ENCODE assay signal across 9 mouse cellular contexts in the genomic region with DNA sequence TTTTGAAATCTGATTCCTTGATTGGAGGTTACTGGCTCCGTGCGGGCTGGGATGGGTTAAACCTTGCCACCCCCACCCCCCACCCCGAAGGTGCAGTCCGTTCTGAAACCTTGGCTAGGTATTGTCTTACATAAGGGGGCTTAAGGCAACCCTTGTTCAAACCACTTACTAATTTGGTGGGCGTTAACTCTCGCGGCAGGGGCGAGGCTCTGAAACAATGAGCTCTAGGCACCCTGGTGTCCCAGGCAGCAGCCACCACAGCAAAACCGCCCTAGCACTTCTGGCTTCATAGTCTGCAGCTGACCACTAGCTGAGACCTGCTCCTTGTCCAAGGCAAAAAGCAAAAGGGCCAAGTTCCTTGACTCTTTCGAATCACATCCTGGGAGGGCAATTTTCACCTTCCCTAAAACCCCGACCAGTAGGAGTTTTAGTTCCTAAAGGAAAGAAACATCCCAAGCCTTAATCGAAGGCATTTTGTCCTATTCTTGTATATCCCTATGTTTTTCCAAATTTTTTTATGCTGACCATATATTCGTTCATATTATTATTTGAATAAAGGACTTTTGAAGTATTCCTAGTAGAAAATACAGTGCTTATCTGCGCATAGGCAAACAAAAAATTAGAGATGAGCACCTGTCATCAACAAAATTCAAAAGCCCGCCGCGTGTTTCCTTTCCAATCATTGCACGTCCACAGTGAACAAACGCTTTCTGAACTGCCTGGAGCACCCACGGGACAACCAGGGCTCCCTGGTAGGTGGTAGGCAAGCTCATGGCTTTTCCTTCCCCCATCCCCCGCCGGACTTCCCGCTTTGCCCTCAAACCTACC. TPM values are rescaled to one million over a fixed set of nuclear protein-coding genes. Genes with fewer than 3 reads are reported as not detected.
A peak's percentile ranks its signal among the peaks of the same experiment; 100 is the strongest.
DNase-seq lines count a peak whose midpoint lies in the region; ATAC-seq and TF ChIP-seq lines count a peak whose summit lies in the region.
"Had no signal": no experiment of that assay in that cellular context is flagged by ENCODE, and none has a peak within 500 bp of the region (broad histone marks: within the 10 kb centered on the region; RNA-seq: fewer than 3 reads in every experiment).

No protein-coding gene starts in this region.

- H3K36me3 ChIP-seq in embryonic facial prominence, embryonic 12.5 days = no peaks in the 10 kb centered on the region
- H3K36me3 ChIP-seq in midbrain, embryonic 16.5 days (ENCODE audit: control insufficient read depth, insufficient read depth, low read length) = no peaks in the 10 kb centered on the region

- no peak for ATAC-seq in embryonic facial prominence, embryonic 12.5 days (ENCODE audit: insufficient number of reproducible peaks, insufficient read depth, low FRiP score, low TSS enrichment)
- ATAC-seq in midbrain, embryonic 16.5 days = no peak

- peak overlapping the region; percentile 55 for H3K4me2 ChIP-seq in embryonic facial prominence, embryonic 12.5 days (replicated peaks)
- peak overlapping the region; percentile 66 for H3K4me2 ChIP-seq in midbrain, embryonic 16.5 days (ENCODE audit: low read length)

- no peaks in the 10 kb centered on the region for H3K9me3 ChIP-seq in embryonic facial prominence, embryonic 12.5 days
- H3K9me3 ChIP-seq in midbrain, embryonic 16.5 days (replicated peaks; ENCODE audit: control insufficient read depth, low read length, poor library complexity, severe bottlenecking) = no peaks in the 10 kb centered on the region

- TF ChIP-seq CTCF in gastrocnemius, adult 2 months (IDR thresholded peaks at IDR 0.05) = no peak

- H3K27me3 ChIP-seq in embryonic facial prominence, embryonic 12.5 days = peaks cover 33% of the 10 kb centered on the region
- peaks cover 28% of the 10 kb centered on the region for H3K27me3 ChIP-seq in midbrain, embryonic 16.5 days (ENCODE audit: control insufficient read depth, insufficient read depth, low read depth, low read length)

- DNase-seq in gastrocnemius, adult 2 months = no peak
- no peak for DNase-seq in gastrocnemius, postnatal 4 days (ENCODE audit: low spot score in 2 of 2)
- peak; percentile 57 for DNase-seq in kidney, adult 9 months
- no peak for DNase-seq in adrenal gland, postnatal 36 days
- no peak for DNase-seq in left cerebral cortex, adult 8-10 months (ENCODE audit: low spot score in 2 of 2)
- DNase-seq in testis, postnatal 14 days (ENCODE audit: low spot score) = no peak

- H3K9ac ChIP-seq in embryonic facial prominence, embryonic 12.5 days = peak overlapping the region; percentile 34
- H3K9ac ChIP-seq in midbrain, embryonic 16.5 days (ENCODE audit: low read depth, low read length) = 0 out of 2 replicates have a peak overlapping the region, but pooled peaks have one; percentile 44

- 2% methylated on average over 23 of the region's 23 CpGs for WGBS in embryonic facial prominence, embryonic 12.5 days
- whole genome bisulfite sequencing in midbrain, embryonic 16.5 days = 2% methylated on average over 22 of the region's 23 CpGs

- H3K4me1 ChIP-seq in embryonic facial prominence, embryonic 12.5 days = peaks cover 26% of the 10 kb centered on the region
- peaks cover 14% of the 10 kb centered on the region for H3K4me1 ChIP-seq in midbrain, embryonic 16.5 days (ENCODE audit: control insufficient read depth, insufficient read depth, low read length)

- peak overlapping the region; percentile 58 for H3K4me3 ChIP-seq in gastrocnemius, adult 2 months
- H3K4me3 ChIP-seq in embryonic facial prominence, embryonic 12.5 days = peak overlapping the region; percentile 29
- H3K4me3 ChIP-seq in midbrain, embryonic 16.5 days (ENCODE audit: low read depth, low read length) = peak overlapping the region; percentile 26

- no peak overlapping the region for H3K27ac ChIP-seq in gastrocnemius, adult 2 months
- H3K27ac ChIP-seq in embryonic facial prominence, embryonic 12.5 days = no peak overlapping the region
- no peak overlapping the region for H3K27ac ChIP-seq in midbrain, embryonic 16.5 days (ENCODE audit: low read length)

- intact Hi-C loops in gastrocnemius, adult 2 months (cut with DNase I) = no loop called here

RNA-seq across cellular contexts. Expression of a gene that starts 1.2 kb away (rescaled TPM):
- total RNA-seq in gastrocnemius, adult 2 months (2021) = 1 to 10 TPM; 3.6 to 5.6 TPM
- total RNA-seq in gastrocnemius, postnatal 4 days (2021) = 1 to 10 TPM; 1.3 to 2.2 TPM
- polyA plus RNA-seq in embryonic facial prominence, embryonic 12.5 days (2016; fragmentation: Nextera tagmentation; extraction: Ambion mirVana) = 1.9 and 2.2 TPM in 2 replicates
- 0.92 and 1.4 TPM in 2 replicates for polyA plus RNA-seq in midbrain, embryonic 16.5 days (2015; fragmentation: Nextera tagmentation; extraction: Ambion mirVana)
- 1 to 10 TPM; 2.1 to 6.1 TPM for total RNA-seq in adrenal gland, postnatal 36 days (2021)
- total RNA-seq in left cerebral cortex, adult 8-10 months (2022) = 100 to 1,000 TPM; 193 to 269 (median 228) TPM
- total RNA-seq: hematopoietic stem cell, adult 5-6 weeks had no signal

RNA-seq across cellular contexts. Expression of a gene that starts 57.4 kb away (rescaled TPM):
- total RNA-seq in gastrocnemius, adult 2 months (2021) = under 1 TPM; 0.28 to 0.54 TPM
- total RNA-seq in gastrocnemius, postnatal 4 days (2021) = 1 to 10 TPM in 1 of 2 experiments, not detected in 1; 1.0 TPM
- not detected in 2 replicates for polyA plus RNA-seq in embryonic facial prominence, embryonic 12.5 days (2016; fragmentation: Nextera tagmentation; extraction: Ambion mirVana)
- polyA plus RNA-seq in midbrain, embryonic 16.5 days (2015; fragmentation: Nextera tagmentation; extraction: Ambion mirVana) = not detected in 2 replicates
- total RNA-seq in adrenal gland, postnatal 36 days (2021) = under 1 TPM; 0.50 to 0.92 TPM
- 1 to 10 TPM in 1 of 4 experiments, under 1 TPM in 1, not detected in 2; 0.84 to 1.4 TPM for total RNA-seq in left cerebral cortex, adult 8-10 months (2022)
- total RNA-seq: hematopoietic stem cell, adult 5-6 weeks had no signal

Comparison
In these comparisons a context has a peak if more than half of its experiments do, and no peak if none do; other contexts are left out.
1. RNA of a gene that starts 1.2 kb away (total RNA-seq): 193 to 269 TPM in left cerebral cortex, adult 8-10 months; 2.1 to 6.1 TPM in adrenal gland, postnatal 36 days, 3.6 to 5.6 TPM in gastrocnemius, adult 2 months and 1.3 to 2.2 TPM in gastrocnemius, postnatal 4 days; every median in the first group is over 10 times any median in the second.
2. Peak in every context shown above with its lines, with median percentiles within 50 percentile points of each other: H3K4me3 ChIP-seq.